Mouse (Mus musculus): Measurements from ENCODE around the gene Akap2.
A peak's percentile ranks its signal among the peaks of the same experiment; 100 is the strongest.

The Akap2 gene

DNA sequence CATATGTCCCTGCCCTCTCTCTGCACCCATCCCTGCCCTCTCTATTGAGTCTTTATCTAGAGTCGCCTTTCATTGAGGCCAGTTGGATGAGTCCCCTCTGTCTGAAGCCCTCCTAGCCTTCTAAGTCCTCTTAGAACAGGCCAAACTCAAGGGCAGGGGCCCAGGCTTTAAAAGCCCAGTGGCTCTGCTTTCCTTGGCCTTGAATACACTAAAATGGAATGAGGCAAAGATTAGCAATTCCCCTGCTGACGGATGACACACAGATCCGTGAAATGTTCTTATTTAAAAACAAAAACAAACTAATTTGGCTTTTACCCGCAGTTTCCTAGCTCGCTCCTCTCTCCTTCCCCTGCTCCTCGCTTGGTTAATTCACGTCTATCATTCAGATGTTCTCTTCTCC lies 45.0 kb downstream of the Akap2 start:
- no peak for DNase-seq

DNA sequence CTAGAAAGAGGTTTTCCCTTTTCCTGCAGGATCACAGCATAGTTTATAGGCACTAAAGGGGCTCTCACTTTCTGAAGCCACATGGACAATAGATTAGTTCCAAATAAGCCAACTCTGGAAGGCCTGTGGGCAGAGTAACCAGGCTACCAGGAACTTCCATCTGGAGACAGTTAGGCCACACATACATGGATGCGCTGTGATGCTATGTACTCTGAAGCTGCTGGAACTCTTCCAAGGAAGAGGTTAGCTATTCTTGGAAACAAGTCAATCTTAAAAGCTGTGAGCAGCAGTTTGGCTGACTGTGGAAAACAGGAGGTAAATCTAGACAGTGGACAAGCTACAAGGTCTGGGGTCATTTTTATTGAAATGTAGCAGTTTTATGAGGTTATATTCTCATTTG lies 46.9 kb downstream of the Akap2 start:
- DNase-seq = no peak

DNA sequence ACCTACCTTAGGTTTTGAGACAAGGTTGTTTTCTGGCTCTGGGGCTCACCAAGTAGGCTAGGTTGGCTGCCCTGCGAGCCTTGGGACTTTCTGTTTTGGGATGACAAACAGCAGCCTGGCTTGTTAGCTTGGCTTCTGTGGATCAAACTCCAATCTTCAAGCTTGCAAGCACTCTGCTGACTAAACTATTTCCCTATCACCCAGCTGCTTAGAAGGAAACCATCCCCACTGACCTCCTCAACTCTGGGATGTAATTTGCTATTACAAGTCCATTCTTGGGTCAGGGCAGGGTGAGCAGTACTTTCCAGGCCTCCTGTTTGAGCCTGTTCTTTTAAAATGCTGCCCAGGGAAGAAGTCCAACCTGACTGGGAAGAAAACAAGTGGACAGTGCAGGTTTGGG lies 47.5 kb downstream of the Akap2 start:
- no peak for DNase-seq

DNA sequence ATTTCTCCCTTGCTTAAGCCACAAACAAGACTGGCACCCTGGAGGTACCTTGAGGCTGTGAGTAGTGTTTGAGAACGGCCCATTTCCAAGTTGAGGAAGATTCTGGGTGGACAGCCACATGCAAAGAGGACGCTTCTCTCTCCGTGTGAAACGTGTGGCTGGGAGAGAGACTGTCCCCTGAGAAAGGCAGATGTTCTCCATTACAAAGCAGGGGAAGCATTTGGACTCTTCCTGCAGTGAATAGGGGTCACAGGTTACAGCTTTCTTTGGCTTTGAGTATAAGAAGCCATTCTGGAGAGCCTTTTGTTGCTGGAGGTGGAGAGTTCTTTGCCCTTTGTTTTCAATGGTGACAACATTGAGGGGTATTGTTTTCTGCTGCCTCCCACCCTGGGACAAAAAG lies 48.3 kb downstream of the Akap2 start:
- DNase-seq = no peak

DNA sequence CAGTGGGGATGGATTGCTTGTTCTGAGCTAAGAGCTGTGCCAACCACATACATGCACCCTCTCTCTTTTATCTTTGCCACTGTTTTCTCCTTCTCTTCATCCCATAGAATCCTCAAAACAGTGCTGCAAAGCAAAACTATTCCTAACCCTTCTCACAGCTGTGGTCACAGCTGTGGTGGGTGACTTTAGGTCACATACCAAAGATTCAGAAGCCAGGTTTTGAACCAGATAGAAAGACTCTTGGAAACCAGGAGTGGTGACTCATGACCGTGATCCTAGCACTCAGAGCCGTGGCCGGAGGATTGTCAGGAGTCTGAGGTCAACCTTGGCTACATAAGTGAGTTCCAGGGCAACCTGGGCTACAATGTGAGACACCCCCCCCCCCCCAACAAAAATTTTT lies 51.5 kb downstream of the Akap2 start:
- no peak for DNase-seq

DNA sequence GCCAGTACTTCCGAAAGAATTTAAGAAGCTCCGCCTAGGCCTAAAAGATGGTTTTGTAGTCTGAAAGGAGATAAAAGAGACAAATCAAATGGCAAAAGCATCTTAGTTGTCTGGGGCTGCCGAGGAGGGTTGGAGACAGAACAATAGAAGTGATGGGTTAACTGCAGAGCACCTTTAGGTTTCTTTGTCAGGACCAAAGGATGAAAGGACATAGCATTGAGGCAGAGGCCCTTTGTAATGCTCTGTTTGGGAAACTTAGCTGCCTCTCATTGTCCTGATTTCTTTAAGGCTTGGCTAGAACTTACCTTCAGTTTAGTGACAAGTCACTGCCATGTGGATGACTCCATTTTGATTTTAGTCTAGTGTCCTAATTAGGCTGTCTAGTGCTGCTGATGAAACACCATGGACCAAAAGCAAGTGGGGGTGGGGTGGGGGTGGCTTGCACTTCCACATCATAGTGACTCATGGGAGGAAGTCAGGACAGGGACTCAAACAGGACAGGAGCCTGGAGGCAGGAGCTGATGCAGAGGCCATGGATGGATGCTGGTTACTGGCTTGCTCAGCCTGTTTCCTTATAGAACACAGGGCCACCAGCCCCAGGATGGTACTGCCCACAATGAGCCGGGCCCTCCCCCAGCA lies 52.8 kb downstream of the Akap2 start:
- no peak for DNase-seq

DNA sequence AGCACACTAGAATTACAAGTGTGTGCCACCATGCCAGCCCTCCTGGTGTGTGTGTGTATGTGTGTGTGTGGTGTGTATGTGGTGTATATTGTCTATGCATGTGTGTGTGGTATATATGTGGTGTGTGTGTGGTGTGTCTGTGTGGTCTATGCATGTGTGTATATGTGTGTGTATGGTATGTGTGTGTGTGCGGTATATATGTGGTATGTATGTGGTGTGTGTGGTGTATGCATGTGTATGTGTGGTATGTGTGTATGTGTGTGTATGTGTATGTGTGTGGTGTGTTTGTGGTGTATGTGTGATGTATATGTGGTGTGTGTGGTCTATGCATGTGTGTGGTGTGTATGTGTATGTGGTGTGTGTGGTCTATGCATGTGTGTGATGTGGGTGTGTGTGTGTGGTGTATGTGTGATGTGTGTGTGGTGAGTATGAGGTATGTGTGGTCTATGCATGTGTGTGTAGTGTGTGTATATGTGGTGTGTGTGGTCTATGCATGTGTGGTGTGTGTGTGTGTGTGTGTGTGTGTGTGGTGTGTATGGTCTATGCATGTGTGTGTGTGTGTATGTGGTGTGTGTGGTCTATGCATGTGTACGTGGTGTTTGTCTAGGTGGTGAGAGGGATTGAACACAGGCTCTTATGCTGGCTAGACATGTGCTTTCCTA lies 54.2 kb downstream of the Akap2 start:
- no peak for DNase-seq

DNA sequence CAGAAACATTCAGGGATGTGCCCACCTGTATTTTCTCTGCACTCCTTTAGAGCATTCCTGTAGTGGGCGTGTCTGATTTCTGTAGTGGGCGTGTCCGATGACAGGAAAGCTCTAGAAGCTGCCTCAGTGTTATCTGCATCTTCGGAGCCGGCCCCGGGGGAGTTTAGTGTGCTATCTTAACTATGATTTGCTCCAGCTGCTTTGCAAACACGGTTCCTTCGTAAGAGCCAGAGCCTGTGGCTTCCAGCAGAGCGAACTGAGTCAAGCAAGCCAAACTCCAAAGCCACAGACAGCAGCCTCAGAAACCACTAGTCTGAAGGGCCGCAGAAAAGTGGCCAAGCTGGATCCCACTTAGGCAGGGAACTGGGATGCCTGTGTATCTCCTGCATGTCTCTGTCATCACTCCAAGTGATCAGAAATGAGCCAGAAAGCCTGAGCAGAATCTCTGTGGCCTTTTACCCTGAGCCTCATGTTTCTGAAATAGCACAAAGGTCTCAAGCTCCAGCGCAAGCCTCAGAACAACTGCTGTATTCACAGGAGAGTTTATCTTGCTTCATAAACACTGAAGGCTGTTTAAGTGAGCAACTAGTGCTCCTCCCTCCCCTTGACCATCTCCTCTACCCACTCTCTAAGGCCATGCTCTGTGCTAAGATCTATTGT lies 55.5 kb downstream of the Akap2 start:
- no peak for DNase-seq

DNA sequence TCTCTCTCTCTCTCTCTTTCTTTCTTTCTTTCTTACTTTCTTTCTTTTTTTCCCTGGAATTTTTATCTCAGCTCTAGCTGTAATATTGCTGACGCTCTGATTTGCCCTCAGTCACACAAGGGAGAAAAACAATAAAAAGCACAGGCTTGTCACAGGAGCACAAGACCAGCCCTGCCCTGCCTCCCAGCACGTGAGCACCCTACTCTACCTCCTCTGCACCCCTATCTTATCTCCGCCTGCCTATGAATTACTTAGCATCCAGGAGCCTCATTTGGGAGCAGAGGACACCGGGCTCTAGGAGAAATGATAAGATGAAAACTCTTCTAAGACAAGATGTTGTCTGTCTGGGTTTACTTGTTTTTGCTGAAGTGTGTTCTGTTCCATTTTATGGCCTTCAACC lies 57.1 kb downstream of the Akap2 start:
- DNase-seq = no peak

DNA sequence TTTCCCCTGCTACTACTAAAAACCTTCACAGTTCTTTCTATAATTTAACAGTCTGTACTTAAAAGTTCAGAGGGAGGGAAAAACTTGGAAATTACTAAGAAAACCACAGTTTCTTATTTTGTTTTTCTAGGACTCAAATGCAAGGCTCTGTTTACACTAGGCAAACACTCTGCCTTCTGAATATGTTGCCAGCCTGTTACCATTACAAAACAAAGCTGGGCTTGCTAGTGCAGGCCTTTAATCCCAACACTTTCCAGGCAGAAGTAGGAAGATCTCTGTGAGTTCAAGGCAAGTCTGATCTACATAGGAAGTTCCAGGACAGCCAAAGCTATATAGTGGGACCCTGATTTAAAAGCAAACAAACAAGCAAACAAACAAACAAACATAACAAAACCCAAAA lies 58.1 kb downstream of the Akap2 start:
- no peak for DNase-seq

DNA sequence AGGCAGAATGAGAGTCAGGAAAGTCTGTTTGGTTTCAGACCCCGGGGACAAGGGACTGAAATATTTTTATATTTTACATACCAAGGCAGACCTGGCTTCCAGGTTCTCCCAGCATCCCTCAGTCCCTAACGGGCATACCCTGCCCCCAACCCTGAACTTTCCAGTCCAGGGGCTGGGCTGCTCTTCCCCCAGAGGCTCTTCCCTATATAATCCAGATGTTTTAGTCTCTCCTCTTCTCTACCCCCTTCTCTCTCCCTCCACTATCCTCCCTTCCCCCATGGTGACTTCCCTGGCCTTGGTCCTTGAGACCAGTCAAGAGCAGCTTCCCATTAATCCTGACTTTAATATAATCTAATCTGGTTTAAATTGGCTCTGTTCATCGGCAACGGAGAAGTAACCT lies 62.9 kb downstream of the Akap2 start:
- no peak for DNase-seq

DNA sequence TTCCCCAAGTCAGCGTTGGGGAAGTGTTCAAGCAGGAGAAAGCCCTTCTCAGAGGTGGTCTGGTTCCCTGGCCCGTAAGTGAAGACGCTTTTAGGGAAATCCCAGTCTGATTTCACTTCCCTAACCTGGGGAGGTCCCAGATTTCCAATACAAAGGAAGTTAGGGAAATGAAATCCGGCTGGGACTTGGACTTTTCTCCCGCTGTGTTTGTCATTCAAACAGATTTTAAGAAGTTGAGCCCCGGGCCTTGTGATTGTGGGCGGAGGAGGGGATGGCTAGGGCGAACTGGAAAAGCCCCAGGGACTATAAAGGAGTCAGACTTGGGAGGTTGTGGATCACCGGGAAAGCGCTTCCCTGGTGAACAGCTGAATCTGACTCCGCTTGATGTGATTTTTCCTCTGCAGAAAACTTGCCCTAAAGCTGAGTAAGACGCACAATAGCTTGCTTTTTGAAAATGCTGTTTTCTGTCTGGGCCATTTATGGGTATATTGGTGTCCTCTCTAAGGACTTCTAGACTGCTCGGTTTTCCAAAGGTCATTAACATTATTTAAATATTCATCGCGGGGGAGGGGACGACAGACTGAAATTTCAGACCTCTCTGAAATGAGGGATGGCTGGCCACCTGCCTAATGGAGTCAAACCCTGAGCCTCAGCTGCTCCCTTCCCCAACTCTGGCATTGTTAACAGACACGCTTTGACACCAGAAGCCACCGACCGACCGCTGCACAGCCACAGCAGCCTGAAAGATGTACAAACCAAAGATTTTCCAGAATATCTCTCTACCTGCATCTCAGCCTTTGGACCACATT lies 63.6 kb downstream of the Akap2 start:
- no peak for DNase-seq

DNA sequence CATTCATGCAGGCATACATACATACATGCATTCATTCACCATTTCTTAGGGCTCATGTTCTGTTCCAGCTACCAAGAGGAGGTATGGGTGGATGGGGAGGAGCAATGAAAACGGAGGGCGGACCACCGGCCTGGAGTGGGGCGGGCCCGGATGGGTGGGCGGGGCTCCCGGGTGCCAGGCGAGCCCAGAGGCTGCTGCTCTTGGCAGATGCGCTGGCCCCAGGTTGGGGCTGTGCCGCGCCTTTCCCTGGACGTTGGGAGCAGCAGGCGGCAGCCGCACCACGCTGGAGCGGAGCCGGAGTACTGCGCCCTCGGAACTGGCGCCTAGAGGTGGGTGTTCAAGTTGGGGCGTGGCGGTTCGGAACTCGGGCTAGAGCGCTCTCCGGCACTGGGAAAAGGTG lies 64.5 kb downstream of the Akap2 start:
- DNase-seq = peak; percentile 69 to 75

DNA sequence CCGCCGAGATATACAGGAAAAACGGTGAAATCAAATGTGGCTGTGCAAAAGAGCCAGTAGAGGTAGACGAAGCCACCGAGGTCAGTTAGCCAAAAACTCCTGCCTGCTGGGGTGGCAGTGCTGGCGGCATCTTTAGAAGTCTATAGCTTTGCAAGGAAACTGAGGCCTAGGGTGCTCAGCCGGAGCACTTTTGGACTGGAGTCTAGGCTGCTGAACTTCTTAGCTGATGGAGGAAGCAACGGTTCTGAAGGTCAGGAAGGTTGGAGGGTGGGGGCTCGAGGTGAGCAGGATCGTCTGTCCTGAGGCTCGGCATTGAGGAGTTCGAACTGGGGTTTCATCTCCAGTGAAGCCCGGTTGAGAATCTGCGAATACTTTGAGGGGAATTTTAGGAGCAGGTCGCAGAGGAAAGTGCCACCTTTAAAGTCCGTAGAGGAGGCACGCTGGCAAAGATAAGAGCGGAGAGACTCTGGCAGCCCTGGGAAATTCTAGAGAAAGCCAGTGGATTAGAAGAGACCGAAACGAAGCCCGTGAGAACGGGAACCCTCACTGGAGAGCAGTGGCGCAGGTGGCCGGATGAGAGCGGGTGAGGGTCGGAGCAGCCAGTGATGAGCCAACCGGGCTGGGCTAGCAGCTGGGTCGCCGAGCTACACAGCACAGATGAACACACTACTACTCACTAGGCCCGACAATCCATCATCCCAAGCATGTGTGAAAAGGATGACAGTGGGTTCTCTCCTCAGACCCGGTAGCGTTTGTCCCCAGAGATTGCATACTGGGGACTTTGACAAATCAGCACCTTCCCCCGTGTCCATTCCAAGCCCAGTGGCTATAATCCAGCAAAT lies 65.3 kb downstream of the Akap2 start:
- DNase-seq = peak; percentile 48 to 57

DNA sequence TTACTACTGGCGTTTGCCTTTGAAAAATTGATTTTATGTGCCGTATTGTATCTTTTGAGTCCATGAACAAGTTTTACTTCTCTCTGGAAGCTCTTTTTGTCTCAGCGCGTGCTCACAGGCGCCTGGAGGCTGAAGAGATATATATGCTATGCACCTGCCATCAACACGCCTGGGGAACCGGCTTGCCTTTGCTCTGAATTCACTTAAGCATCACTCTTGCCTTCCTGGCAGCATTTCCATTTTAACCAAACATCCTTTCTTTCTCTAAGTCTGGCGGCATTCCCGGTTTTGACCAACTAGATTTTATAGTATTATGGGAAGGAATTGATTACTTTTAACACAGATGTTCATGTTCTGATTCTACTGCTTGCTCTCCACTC lies 65.9 kb downstream of the Akap2 start:
- peak; percentile 11 to 30 for DNase-seq

DNA sequence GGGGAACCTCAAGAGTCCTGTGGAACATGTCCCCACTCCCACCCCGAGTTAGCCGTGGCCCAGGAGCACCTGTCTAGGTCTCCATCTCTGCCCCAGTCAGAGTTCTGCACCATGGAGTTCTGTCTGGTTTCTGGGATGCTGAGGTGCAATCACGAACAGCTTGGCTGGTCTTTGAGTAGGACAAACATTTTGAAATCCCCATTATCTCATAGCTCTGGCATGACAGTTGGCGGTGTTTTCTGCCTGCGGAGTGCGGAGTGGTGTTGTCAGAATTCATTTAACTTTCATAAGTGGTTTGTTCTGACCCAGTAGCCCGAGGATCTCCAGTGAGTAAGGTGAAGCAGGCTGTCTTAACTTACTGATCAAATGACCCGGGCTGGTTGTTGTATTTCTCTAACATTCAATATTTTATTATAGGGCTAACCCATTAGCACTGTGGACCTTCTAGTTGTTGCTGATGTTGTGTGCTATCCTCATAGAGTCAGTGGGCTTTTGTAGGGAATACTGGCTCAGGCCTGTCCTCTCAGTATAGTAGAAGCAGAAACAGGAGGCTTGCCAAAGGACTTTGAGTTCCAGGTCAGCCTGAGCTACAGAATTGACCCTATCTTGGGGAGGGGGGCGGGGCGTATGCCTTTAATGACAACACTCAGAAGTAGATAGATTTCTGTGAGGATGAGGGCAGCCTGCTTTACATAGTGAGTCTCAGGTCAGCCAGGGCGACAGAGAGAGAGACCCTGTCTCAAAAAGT lies 66.6 kb downstream of the Akap2 start:
- DNase-seq = no peak

DNA sequence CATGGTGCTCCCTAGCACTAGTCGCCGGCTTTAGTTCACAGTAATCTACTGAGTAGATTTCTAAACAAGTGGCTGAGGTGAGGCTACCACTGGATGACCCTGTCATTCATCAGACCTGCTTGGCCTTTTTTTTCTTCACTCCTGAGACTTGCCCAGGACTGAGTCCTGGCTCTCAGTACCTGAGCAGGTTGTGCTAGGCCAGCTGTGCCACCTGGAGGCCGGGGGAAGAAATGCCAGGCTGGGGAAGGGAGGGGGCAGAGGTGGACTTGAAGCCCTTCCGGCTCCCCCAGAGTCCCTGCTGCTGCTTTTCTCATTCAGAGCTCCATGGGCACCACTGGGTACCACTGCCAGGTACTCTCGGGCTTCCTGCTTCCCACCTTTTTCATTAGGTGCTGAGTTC lies 71.3 kb downstream of the Akap2 start:
- DNase-seq = peak; percentile 23 to 45

DNA sequence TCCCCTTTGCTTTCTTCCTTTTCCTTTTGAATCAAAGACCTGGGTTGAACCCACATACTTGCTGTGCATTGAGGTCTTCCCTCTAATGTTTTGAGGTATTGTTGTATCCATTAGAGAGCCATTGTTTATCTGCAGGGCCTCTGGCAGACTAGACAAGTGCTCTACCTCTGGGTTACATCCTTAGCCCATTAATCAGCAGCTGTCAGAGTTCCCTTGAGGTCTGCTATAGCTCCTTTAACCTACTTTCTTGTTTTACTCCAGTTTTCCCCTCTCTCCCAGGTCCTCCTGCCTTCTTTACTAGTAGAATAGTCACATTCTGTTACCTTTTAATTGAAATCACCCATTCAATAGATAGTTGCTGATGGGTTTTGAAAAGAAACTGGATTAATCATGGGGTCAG lies 71.7 kb downstream of the Akap2 start:
- no peak for DNase-seq

DNA sequence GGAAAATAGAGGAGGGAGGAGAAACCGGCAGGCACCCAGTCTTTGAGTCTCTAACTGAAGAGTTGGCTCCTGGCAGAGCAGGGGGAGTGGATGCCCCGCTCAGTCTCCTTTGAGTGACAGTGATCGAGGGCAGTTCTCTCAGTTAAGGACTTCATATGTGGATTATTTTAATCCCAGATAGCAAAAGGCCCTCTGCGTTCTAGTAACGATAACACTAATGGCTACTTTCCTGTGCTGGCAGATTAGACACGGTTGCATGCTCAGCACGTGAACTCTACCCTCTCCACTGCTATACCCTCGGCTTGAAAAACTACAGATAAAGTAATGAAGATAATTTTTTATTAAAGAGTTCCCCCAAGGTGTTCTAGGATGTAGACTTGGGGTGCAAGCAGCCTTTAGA lies 76.5 kb downstream of the Akap2 start:
- no peak for DNase-seq

DNA sequence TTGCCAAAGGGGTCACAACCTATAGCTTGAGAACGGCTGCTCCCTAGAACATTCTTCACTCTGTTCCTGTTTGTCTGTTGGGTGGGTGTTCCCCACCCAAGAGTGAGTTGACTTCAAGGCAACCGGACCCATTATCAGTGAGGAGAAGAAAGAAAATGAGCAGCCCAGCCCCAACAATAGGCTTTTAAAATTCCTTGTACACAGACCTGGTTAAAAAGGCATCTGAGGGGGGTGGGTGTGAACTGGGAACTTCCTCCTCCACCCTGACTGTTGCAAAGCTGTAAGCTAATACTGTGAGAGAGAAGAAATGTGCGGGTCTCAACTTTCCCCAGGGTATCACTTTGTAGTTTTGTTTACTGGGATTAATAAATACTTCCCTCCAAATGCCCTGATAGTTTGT lies 77.1 kb downstream of the Akap2 start:
- no peak for DNase-seq

DNA sequence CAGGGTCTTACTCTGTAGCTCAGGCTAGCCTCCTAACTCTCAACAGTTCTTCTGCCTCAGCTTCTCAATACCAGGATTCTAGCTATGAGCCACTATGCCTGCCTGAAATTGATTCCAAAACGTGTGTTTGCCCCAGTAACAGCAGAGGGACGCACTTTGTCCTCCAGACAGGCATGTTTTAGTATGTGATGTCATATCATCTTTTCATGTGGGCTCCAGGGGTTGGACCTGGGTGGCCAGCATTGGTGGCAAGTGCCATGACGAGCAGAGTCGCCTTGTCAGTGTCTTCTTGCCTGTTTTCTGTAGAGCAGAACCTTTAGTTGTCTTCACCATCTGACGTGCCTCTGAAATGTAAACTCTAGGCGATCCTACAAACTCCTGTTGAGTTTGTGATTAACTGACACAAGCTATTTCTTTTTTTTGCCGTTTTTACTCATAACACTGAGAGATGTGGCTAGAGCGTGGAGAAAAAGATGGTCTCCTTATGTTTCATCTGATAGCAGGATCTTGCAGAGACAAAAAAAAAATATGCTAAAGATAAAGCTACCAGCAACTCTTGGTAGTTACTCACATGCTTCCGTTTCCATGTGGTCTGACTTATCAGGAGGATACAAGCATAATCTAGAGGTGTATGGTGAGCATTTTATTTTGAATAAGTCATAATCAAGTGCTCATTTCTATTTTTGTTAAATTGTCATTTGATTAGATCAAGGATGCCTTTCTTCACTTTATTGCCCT lies 80.3 kb downstream of the Akap2 start:
- DNase-seq = no peak
